Mouse (Mus musculus) spleen, postnatal 36 days (tissue): ENCODE data around the gene Gm20388.
A peak's percentile ranks its signal among the peaks of the same experiment; 100 is the strongest.

Experiments used
- DNase-seq, 2 experiments: peaks; one replicate each; pipeline ENCODE4 v3.0.0; 2022; ENCODE audit warnings: low spot score in 2 of 2, mixed read lengths in 1 of 2

Gm20388 gene

DNA sequence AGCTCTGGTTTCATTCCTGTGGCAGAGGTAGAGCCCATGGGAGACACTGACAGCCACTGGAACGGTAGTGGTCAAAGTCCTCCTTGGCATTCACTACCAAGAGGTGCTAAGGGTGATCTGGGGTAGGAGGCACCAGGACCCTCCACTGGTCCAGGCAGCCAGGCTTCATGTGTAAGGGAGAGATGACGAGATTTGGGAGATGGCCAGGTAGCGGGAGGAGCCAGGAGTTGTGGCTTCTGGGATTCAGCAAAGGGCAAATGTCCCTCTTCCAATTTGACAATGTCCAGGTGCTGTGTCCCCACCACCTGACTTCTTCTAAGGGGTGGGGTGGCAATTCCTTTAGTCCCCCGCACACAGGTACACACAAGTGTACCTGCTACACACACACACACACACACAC lies 501.7 kb downstream of the Gm20388 start:
- DNase-seq, result no peak

DNA sequence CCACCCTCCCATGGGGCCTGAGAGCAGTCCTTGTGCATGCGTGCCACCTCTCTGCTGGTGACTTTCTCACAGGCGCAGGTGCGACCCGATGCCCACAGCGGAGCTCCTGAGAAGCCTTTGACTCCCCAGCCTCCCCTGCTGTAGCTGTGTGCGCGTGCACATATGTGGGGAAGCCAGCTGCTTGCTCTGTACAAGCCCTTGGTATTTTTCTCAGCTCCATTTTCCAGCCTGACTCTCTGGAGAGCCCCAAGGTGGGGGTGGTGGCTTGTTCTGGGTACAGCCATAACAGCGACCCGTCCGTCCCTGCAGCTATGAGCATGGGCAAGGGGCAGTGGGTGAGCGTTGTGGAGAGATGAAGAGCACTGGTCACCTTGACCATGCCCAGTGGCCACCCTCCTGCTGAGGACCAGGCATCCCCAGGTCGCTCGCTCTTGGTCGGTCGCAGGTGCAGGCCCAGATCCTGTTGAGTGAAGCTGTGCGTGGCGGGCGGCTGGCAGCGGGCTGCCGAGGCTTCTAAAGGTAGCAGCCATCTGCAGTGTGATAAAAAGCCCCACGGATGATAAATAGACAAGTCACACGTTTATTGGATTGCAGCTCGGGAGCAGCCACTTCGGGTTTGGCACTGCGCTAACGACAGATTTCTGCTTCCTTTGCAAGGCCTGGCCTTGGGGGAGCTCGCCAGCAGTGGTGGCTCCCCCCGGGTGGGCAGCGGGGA lies 502.4 kb downstream of the Gm20388 start:
- no peak for DNase-seq

DNA sequence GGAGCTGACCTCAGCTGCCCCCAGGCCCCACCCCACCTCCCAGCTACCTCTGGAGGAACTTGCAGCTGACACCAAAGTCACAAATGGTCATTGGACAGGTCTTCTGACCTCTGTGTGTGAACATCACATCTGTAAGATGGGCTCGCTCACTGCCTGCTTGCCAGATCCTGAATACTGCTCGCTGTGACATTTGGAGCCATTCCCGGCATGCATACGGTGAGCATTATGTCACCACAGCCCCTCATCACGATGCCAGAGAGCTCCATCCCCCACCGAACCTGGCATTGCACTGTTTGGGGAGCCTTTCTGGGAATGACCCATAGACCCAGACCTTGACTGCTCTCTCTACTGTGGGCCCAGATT lies 503.0 kb downstream of the Gm20388 start:
- DNase-seq, result no peak

DNA sequence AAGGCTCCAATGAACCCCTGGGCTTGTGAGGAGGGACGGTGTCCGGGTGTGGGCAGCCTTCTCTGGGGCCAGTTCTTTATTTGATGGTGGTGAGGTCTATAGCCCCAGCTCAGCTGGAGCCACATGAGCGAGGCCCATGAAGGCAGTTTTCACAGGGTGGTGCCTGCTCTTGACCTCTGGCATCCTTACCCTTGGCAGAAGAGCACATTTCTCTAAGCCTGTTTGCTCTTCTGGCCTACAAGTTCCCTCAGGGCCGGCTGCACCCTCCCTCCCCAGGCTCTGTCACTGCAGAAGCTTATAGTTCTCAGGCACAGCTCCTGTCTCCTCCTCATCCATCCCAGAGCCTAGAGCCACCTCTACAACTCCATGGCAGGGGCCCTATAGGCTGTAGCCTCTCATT lies 503.6 kb downstream of the Gm20388 start:
- DNase-seq, result no peak

DNA sequence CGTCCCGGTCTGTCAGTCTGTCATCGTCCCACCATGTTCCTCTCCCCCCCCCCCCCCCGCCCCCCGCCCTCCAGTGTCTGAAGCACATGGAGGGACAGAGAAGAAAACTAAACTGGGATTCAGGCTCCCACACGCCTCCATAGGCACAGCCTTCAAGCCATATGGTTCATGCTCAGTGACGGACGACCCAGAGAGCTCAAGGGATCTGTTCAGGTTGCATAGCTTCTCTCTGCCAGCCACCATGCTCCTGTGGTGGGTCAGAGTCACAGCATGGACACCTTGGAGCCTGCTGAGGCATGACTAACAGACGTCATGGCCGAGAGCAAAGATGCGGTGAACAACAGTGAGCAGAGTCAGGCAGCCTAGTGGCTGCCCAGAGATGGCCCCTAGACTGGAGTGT lies 504.8 kb downstream of the Gm20388 start:
- no peak for DNase-seq

DNA sequence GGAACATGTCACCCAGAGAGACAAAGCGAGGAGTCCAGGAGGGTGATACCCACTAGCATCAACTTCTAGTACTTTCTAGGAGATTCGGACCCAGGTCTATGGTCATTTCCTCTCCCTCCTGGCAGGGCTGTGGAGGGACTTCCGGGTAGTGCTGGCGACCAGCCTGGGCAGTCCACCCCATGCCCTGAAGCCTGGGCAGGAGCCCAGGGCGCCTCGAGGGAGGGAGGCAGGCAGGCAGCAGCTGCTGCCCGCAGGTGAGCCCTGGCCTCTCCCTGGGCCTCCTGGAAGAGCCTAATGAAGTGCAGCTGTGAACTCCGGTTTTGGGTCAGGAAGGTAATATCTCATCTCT lies 505.5 kb downstream of the Gm20388 start:
- DNase-seq, result no peak

DNA sequence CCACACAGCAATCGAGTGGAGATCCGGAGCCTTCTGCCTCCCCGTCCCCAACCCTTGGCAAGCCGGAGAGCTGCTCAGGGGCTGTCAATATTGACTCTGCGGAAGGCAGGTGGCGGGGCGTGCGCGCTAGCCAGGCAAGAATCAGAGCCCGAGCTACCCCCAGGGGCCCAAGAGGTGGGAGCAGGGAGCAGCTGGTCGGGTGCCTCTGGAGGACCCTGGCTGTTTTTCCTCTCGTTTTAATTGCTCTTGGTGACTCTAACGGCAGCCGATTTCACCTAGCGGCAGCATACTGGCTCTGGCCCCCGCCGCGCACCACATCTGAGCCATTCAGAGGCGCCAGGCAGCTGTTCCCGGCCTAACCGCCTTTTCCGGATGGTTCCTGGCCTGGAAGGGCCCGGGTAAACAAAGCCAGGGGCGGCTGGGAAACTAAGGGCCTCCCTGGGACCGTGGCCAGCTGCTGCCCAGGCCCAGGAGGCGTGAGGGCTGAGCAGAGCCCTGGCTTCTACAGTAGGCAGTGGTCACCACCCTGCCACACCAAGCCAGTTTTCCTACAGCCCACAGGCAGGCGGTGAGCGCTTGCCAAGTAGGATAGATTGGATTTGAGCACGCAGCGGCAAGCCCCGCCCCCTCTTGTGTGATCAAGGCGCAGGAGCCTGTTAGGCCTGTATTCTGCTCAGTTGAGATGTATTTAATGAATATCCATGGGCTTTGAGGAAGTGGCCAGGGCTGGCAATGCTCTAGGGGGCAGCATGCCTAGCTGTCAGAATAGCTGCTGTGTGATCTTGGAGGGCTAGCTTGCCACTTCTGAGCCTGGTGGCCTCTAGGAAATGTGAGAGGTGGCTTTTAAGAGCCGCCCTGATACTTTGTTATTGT lies 506.1 kb downstream of the Gm20388 start:
- DNase-seq, result peak; percentile 52 to 63

DNA sequence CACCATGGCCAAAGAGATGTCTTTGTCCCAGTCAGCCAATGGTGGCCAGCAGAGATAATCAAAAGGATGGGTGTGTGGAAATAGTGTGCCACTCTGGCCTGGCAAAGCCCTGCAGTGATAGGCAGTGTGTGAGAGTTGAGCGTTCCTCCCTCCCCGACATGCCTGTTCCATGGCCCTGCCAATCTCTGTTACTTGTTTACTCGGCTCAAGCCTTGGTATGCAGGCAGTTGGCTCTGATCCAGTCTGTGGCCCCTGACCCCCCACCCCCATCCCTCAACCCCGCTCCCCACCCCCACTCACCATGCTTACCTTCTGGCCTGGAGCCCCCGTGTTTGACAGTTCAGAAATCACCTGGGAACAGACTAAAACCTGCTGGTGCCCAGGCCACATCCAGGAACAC lies 507.5 kb downstream of the Gm20388 start:
- DNase-seq, result no peak

DNA sequence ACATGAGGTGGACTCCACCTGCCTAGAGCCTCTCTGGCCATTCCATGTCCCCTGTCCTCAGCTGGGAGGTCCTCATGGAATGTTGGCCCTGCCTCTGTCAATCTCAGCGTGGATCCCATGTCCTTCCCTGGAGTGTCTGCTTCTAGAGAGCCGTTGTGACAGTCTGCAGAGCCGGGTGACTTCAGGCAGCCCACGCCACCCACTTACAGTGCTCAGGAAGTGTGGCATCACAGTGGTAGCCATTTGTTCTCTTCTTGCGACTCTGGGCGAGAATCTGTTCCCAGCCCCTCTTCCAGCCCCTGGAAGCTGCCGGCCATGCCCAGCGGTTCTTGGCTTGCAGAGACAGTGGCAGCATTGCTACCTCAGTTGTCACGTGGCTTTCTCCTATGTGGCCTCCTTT lies 509.0 kb downstream of the Gm20388 start:
- no peak for DNase-seq

DNA sequence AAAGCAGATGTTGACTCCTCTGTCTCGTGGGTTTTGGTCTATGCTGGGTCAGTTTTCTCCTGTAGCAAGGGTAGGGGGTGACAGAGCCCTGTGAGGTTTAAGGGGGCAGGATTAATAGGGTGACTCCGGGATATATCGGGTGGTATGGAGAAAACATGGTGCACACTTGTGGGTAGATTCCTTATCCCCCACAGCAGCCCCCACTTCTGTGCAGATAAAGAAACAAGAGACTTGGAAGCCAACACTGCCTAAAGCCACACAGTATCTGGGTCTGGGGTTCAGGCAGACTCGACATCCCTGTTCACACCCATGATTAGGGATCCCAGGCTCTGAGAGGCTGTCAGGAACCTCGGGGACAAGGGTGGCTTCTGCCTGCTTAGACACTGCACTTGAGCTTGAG lies 509.6 kb downstream of the Gm20388 start:
- DNase-seq, result no peak

DNA sequence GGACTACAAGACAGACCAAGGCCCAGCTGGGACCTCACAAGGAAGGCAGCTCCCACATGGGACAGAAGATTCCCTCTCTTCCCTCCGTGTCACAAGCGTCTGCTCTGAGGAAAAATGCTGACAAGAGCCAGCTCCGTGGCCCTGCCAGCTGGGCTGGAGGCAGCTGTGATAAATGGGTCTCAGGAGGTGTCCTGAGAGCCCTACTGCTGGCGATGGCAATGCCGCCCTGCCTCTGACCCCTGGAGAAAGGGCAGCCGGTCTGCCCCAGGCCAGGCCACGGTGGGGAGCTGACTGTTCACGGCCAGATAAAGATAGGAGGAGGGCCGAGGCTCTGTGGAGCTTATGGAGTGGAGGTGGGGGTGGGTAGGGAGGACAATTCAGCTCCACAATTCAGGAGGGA lies 511.0 kb downstream of the Gm20388 start:
- no peak for DNase-seq

DNA sequence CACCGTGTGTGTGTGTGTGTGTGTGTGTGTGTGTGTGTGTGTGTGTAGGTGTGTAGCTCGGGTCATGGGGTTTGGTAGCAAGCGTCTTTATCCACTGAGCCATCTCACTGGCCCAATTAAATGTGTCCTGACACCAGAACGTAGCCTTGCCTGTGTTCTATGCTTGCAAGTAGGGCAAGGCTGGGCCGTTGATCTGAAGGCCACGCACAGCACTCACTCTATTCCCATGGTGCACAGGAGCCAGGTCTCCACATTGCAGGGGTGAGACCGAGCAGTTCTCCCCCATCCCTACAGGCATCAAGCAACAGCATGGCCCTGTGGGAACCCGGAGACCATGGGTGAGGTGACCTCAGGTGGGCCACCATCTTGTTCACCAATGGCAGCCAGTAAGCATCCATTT lies 511.6 kb downstream of the Gm20388 start:
- no peak for DNase-seq

DNA sequence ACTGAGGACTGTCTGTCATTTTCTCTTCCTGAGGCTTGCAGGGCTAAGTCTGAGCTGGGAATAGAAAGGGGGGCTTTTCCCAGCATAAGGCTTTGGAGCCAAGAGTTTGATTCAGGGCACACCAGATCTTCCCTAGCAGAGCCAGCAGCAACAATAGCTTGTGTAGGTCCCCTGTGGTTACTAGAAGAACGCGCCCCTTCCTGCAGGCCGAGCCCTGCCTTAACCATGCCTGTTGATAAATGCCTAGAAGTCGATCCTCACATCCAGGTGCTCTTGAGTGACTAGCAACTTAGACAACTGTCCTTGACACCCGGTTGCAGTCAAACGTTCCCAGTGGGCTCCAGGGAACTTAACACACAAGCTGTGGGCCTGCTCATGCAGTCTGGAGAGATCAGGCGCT lies 512.9 kb downstream of the Gm20388 start:
- DNase-seq, result no peak

DNA sequence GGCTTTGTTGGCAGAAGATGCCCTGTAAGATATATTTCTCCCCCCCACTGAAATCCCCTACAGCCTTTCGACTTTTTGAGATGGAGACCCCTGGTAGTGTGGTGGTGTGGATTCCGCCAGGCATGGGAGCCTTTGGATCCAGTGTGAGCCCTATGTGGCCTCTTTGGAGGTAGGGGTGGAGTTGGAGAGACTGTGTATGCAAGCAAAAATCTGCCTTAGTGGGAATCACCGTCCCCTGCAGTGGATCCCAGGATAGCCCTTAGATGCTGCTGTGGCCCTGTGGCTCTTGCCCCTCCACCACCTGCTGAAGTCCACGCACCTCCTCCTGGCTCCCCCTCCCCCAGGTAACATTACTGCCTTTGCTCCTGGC lies 514.2 kb downstream of the Gm20388 start:
- DNase-seq, result no peak

DNA sequence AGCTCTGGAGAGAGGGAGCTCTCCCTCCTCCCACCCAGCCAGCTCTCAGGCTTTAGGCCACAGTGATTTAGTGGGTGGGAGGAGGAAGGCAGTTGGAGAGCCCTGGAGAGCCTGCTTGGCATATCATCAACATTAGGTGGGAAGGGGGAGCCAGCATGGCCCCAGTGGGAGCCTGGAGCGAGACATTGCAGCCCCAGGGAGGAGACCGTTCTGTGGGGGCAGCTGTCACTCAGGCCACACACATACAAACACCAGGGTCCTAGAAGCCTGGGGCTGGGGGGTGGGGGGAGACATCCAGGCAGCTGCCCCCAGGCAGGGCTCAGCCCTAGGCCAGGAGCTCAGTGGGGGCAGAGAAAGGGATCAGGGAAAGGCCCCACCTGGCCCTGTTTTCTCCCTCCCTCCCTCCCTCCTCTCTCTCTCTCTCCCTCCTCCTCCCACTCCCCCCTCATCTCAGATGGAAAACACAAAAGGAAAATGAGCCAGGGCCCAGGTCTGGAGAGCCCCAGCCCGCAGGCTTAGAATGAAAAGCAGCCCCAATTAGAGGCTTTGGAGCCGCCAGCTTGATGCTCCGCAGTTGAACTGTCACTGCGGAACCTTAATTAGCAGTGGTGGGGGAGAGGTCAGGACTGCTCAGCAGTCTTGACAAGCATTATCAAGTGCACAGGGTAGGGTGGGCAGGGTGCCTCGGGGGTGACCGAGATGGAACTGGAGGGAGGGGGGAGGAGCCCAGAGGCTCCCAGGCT lies 514.7 kb downstream of the Gm20388 start:
- no peak for DNase-seq

DNA sequence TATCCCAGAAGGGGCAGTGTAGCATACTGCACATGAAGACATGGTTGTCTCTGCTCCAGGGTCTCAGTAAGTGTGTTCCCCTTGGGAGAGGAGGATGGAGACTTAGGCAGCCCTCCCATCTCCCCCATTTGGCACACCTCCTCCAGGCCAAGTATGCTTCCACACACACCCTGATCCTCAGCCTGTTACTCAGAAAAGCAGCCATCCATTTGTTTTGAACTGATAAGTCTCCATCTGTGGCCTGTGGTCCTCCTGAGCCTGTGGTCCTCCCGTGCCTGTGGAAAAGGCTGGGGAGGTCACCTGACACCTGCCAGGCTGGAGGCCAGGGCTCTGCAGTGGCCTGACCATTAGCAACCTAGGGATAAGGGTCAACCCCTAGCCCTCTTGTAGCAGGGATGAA lies 515.5 kb downstream of the Gm20388 start:
- DNase-seq, result no peak

DNA sequence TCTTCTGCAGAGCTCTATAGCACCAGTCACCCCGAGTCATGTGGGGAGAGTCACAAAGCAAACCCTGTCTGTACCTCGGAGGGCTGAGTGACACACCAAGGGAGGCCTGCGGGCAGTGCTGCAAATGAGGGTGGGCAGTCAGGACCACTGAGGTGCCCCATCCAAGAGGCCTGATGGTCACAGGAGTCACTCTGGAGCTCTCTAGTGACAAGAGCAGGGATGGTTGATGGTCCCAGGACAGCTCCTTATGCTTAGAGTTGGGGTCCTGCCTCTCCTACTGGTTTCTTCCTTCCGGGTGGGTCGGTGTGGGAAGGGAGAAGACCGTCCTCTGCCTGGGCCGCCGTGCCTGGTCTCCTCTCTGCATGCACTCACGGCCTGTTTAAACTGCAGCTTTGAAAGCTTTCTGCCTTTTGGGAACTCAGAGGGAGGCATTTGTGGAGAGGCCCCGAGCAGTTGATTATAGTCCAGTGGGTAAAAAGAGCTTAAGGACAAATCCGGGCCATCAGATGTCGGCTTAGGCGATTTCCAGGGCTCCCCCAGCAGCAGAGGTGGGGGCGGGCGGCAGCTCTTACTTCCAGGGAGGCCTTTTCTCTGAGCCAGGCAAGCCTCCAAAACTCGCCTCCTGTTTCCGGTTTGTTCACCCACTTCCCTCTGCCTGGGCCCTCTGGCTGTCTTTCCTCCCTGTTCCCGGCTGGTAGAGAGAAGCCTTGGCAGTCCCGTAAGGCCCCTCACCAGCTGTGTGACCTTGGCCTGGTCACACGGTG lies 516.2 kb downstream of the Gm20388 start:
- no peak for DNase-seq

DNA sequence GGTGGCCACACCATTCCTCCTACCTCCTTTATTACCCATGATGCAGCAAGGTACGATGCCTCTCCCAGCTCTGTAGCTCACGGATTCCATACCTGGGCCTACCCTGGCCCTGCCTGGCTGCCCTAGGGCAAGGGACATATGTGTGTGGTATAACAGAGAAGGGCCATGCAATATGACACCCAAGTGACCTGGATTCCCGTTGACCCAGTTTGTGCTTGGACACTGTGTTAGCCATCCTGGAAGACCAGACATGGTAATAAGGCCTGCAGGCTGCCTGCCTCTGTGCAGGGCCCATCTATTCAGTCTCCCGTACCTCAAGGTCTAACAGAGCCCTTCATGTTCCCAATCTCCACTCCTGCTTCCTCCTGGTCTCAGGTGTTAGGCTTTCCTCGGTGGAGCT lies 517.9 kb downstream of the Gm20388 start:
- no peak for DNase-seq

DNA sequence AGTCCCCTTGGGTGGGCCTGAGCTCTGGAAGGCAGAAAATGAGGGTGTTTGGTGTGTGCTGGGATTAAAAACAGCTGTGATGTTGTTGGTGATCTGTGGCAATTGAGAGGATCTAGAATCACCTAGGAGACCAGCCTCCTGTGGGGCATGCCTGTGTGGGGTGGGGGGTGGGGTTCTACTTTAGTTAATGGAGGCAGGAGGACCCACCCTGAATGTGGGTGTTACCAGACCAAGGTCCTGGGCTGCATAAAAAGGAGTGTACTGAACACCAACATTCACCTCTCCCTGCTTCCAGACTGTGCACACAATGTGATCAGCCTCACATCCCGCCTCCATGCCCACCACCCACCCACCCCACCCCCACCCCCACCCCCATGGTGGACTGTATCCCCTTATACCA lies 518.5 kb downstream of the Gm20388 start:
- no peak for DNase-seq

DNA sequence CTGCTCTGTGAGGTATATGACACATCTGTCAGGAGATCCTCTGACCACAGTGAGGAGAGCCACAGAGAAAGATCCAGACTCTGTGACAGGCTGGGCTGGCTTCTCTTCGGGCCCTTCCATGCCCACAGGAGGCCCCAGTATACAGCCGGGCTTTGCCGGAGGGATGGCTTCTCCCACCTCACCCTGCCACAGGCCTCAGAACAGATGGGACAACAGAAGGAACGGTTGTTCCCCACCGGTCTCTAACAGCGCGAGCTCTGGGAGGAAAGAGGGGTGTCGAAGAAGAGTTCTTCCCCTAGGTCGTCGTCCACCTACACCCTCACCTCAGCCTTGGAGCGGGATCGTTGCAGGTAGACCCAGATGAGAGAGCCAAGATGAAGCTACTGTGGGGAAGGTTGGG lies 520.4 kb downstream of the Gm20388 start:
- no peak for DNase-seq

DNA sequence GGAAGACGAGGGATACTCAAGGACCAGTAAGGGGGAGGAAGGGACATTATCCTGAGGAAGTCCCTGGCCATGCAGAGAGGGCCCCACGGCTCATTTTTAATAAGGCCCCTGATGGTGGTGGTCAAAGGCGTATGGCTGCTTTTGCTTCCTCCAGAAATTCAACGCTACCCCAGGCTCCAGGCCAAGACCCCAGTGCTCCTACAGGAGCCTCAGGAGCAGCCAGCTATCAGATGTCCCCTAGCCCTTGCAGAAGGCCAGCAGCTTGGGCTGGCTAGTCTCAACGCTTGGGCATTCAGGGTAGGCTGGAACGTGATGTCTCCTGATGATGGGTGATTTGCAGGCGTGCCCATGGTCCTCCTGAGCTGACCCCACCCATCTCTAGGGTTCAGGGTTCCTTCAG lies 521.8 kb downstream of the Gm20388 start:
- no peak for DNase-seq

DNA sequence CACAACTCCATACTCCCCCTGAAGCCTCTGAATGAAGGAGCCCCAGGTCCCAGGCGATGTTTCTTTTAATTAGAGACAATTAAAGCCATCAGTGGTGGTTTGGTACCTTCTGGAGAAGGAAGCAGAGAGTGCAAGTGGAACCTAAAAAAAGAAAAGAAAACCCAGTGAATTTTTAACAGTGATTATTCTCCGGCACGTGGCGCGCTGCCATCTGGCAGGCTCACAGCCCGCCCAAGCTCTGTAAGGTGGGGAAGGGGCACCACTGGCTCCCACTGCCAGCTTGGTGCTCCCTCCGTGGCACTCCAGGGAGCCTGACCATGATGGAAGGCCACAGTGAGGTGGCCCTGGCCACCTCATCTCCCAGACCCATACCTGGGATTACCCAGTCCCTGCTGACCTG lies 522.5 kb downstream of the Gm20388 start:
- DNase-seq, result no peak
